Mouse (Mus musculus): ENCODE data around the gene Cnga1.

GRCm38 (mm10) chr5:72587192-72587681 is 56.8 kb downstream of the Cnga1 start, which contains the start of gene Gm5868:
- TF ChIP-seq CTCF (IDR thresholded peaks at IDR 0.05; ENCODE audit: borderline replicate concordance, control insufficient read depth, extremely low read depth, insufficient read depth, low read length, poor library complexity) (no peak), POLR2A (IDR thresholded peaks at IDR 0.05; ENCODE audit: control insufficient read depth, extremely low read depth, insufficient read depth, low read length, poor library complexity) (no peak)
